Mouse (Mus musculus) thymus, adult 2 months (tissue): ENCODE results near the gene Spaca6. TPM values are rescaled to one million over a fixed set of nuclear protein-coding genes. Genes with fewer than 3 reads are reported as not detected.
"Not testable (repeated sequence)": the region's sequence is repeated elsewhere in the genome, so short reads cannot be mapped to it uniquely, and the experiment has no call there.

Source experiments
- DNase-seq: peaks from one replicate; pipeline ENCODE4 v3.0.0; 2021
- H3K27ac ChIP-seq: fragments of 200-500 bp; 2 replicates; pipeline ENCODE4 v1.5.1; 2012; ENCODE audit warnings: low read length, control low read depth; ENCODE audit not compliant: control insufficient read depth, insufficient read depth
- H3K27me3 ChIP-seq: fragments of 200-500 bp; 2 replicates; pipeline ENCODE4 v1.6.1; 2012; ENCODE audit warnings: mild to moderate bottlenecking, low read length, moderate library complexity, mixed read lengths; ENCODE audit not compliant: control insufficient read depth, insufficient read depth
- H3K36me3 ChIP-seq: fragments of 200-500 bp; 2 replicates; pipeline ENCODE4 v1.6.1; 2012; ENCODE audit warnings: mild to moderate bottlenecking, low read length, moderate library complexity; ENCODE audit not compliant: control insufficient read depth, insufficient read depth
- H3K4me1 ChIP-seq: fragments of 200-500 bp; replicated peaks from 2 replicates; pipeline ENCODE4 v1.6.1; 2012; ENCODE audit warnings: low read length; ENCODE audit not compliant: control insufficient read depth, insufficient read depth
- H3K4me3 ChIP-seq: fragments of 200-500 bp; 2 replicates; pipeline ENCODE4 v1.5.1; 2012; ENCODE audit warnings: mild to moderate bottlenecking, low read length, control low read depth, moderate library complexity; ENCODE audit not compliant: control insufficient read depth, insufficient read depth
- CTCF ChIP-seq: fragments of 200-500 bp; IDR thresholded peaks from 2 replicates; pipeline ENCODE4 v1.5.1; 2012; ENCODE audit warnings: mild to moderate bottlenecking, control low read depth, low read length, moderate library complexity, borderline replicate concordance; ENCODE audit not compliant: control insufficient read depth, poor library complexity, insufficient read depth; ENCODE audit errors: extremely low read depth
- POLR2A ChIP-seq: fragments of 200-500 bp; IDR thresholded peaks from 2 replicates; pipeline ENCODE4 v1.6.1; 2012; ENCODE audit warnings: mild to moderate bottlenecking, low read length, control low read depth, moderate library complexity; ENCODE audit not compliant: control insufficient read depth, poor library complexity, insufficient read depth; ENCODE audit errors: extremely low read depth
- WGBS: fragments of 180-500 bp; shearing (Covaris S2); methylation state at CpG from one replicate; pipeline ENCODE4 v1.1.7; 2018; 5-methylcytosine and 5-hydroxymethylcytosine counted together
- polyA plus RNA-seq: library from polyadenylated mRNA; depleted of rRNA; stranded (reverse); fragments of >200 nt; gene quantifications from 2 replicates; pipeline ENCODE4 v1.2.3, GENCODE M21; 2012

The Spaca6 gene
- polyA plus RNA-seq, 1 experiment: 14.9 TPM

DNA sequence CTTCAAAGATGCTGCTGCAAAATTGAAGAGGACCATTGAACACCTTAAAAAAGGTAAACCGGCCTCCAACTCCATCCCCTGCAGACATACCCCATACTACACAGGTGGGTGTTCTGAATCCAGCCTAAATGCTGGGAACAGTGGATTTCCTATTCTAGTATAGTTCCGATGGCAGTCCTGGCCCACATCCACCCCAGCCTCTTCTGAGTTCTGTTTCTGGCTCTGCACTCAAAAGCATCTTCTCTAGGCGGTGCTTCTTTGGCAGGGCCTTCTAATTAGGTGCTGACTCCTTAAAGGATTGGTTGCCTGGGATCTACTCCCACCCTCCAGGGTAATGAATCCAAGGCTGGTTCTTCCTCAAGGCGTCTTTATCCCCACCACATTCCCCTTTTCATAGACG lies 9.1 kb downstream of the Spaca6 start:
- Histone ChIP-seq H3K27me3 (no peaks in the 10 kb centered on the region), H3K4me1 (no peaks in the 10 kb centered on the region; the same call in 1 of the 2 replicates), H3K4me3 (no peak overlapping the region), H3K36me3 (no peaks in the 10 kb centered on the region), H3K27ac (no peak overlapping the region)
- TF ChIP-seq POLR2A: no peak
- no peak for TF ChIP-seq CTCF
- 91% methylated on average over 5 of the region's 5 CpGs for WGBS
- no peak for DNase-seq

DNA sequence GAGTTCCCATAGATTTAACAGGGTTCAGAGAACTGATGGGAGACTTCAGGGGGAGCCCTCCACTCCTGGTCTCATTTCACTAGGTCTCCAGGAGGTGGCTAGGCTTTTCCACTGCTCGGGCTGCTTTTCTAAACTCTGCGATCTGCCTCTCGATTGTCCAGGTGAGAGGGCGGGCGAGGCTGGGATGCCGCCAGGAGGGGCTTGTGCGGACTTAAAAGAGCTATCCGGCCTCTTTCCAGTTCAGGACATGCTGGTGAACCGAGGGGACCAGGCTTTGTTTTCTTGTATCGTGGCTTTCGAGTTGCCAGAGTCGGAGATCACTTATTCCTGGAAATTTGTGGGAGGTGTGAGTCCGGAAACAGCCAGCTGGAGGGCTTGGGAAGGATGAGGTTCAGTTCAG lies 10.5 kb downstream of the Spaca6 start:
- H3K4me3 ChIP-seq: peak overlapping the region; percentile 53; the same call in 1 of the 2 replicates
- 51% methylated on average over 13 of the region's 13 CpGs for WGBS

DNA sequence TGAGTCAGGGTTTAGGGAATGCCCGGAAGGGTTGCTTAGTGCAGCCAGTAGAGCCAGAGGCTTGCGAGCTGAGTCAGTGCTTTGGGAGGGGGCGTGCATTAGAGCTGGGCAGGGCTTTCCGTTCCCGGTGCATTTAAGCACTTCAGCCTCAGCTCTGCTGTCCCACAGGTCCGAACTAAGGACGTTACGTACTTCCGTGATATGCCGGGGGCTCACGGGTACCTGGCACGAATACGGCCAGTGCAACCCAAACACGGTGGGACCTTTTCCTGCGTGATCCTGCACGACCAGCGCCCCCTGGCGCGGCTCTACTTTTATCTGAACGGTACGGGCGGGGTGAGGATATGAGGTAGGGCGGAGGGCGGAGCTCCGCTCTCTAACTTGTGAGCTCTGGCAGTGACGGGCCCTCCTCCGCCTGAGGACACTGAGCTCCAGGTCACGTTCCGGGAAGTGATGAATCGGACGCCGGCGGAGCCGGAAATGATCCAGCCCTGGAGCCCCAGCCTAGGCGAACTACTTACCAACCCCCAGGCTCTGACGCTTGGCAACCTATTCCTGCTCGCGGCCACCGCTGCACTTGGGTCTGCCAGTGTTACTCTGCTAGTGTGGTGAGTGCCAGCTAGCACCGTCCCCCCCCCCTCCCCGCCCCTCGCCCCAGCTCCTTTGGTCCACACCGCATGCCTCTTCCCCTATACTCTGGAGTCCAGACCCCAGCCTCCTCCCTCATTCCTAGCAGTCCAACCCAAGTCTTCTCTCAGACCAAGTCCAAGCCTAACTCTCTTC lies 11.2 kb downstream of the Spaca6 start:
- H3K27ac ChIP-seq: peak overlapping the region; percentile 7; the same call in 1 of the 2 replicates
- under 1% methylated on average over 43 of the region's 43 CpGs for WGBS
- TF ChIP-seq POLR2A (peak; percentile 50; the same call in 1 of the 2 replicates), CTCF (peak; percentile 91)

More for the DNA sequence above, 10.5 kb downstream of the Spaca6 start:
- H3K36me3 ChIP-seq: no peaks in the 10 kb centered on the region
- DNase-seq: peak; percentile 14
- no peaks in the 10 kb centered on the region; the same call in 1 of the 2 replicates for H3K4me1 ChIP-seq
- H3K27me3 ChIP-seq: no peaks in the 10 kb centered on the region
- no peak for TF ChIP-seq CTCF
- no peak for TF ChIP-seq POLR2A
- no peak overlapping the region for H3K27ac ChIP-seq

GRCm38 (mm10) chr17:17839276-17839675 lies 12.3 kb downstream of the Spaca6 start:
- no peak for DNase-seq
- Histone ChIP-seq H3K27ac (no peak overlapping the region), H3K36me3 (no peaks in the 10 kb centered on the region), H3K27me3 (no peaks in the 10 kb centered on the region), H3K4me1 (no peaks in the 10 kb centered on the region; the same call in 1 of the 2 replicates), H3K4me3 (no peak overlapping the region)
- 98% methylated on average over 2 of the region's 2 CpGs for WGBS
- TF ChIP-seq CTCF (no peak), POLR2A (no peak)

More for the DNA sequence above, 11.2 kb downstream of the Spaca6 start:
- H3K4me1 ChIP-seq: no peaks in the 10 kb centered on the region; the same call in 1 of the 2 replicates
- peak; percentile 96 for DNase-seq
- H3K27me3 ChIP-seq: no peaks in the 10 kb centered on the region
- H3K36me3 ChIP-seq: no peaks in the 10 kb centered on the region
- peak overlapping the region; percentile 53 for H3K4me3 ChIP-seq

DNA sequence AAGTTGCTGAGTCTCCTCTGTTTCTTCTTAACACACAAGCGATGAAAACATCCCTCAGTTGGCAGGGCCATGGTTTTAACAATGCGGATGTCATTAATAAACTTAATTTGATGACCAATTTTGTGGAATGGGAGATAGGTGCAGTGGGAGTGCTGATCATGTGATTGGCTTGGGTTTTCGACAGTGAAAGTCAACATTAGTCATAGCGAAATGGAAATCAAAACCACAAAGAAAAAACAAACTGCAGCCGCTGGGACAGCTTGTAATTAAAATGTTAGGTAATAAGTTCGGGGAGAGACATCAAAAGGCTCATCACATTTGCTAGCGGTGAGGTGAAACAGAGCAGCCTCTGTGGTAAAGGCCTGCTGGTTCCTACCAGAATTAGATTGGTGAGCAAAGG lies 13.8 kb downstream of the Spaca6 start:
- DNase-seq: no peak
- 90% methylated on average over 7 of the region's 7 CpGs for WGBS
- no peak for TF ChIP-seq CTCF
- TF ChIP-seq POLR2A: no peak
- Histone ChIP-seq H3K27me3 (no peaks in the 10 kb centered on the region), H3K27ac (no peak overlapping the region), H3K4me1 (no peaks in the 10 kb centered on the region; the same call in 1 of the 2 replicates), H3K4me3 (no peak overlapping the region), H3K36me3 (no peaks in the 10 kb centered on the region)

DNA sequence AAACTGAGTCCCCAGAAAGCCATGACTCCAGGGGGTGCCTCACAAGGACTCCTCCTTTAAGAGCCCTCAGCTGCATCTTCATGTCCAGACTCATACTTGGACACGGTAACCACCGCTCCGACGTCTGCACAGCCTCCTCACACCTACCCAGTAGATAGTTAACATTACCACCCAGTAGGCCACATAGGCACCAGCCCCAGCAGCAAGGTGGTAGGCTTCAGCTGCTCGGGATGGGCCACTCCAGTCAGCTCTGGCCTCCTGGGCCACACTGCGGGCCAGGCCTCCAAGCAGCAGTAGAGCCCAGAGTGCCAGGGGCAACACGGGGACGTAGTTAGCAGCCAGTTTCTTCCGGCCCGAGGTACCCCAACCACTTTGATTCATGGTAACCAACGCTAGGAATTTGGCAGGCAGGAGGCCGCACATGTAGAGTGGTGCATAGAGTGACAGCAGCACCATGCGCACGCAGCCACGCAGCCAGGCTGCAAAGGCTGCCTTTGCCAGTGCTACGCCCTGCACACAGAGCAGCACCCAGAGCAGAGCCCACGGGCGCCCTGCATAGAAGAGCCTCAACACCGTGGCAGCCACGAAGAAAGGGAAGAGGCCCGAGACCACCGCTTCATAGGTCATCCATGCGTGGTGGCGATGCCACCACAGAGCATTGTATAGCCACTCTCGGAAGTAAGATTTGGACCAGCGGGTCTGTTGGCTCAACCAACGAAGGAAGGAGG lies 16.7 kb downstream of the Spaca6 start:
- H3K36me3 ChIP-seq: no peaks in the 10 kb centered on the region
- H3K4me3 ChIP-seq: no peak overlapping the region
- H3K27me3 ChIP-seq: no peaks in the 10 kb centered on the region
- DNase-seq: no peak
- TF ChIP-seq POLR2A (no peak), CTCF (no peak)
- no peak overlapping the region for H3K27ac ChIP-seq
- no peaks in the 10 kb centered on the region for H3K4me1 ChIP-seq
- WGBS: 85% methylated on average over 27 of the region's 27 CpGs

DNA sequence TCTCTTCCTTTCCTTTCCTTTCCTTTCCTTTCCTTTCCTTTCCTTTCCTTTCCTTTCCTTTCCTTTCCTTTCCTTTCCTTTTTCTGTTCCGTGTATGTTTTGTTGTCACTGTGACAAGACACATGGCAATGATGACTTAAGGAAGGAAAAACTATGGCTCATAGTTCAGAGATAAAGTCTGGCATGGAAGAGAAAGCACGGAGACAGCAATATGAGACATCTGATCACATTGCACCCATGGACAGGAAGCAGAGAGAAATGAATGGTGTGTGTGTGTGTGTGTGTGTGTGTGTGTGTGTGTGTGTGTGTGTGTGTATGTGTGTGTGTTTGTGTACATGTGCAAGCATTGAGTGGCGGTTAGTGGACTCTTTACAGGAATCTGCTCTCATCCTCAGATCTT lies 17.6 kb downstream of the Spaca6 start:
- not testable (repeated sequence) for DNase-seq, H3K4me3 ChIP-seq, H3K27ac ChIP-seq, H3K27me3 ChIP-seq, H3K36me3 ChIP-seq, H3K4me1 ChIP-seq
- WGBS: 70% methylated on average over 3 of the region's 3 CpGs
